Mouse (Mus musculus) CH12.LX (cell line): ENCODE results near the gene Csk.

Experiments
- BHLHE40 ChIP-seq: IDR thresholded peaks from 2 replicates; pipeline ENCODE4 v1.6.1; 2011; ENCODE audit warnings: mild to moderate bottlenecking, low read depth, low read length, improper control_type of control experiment
- CTCF ChIP-seq, 2 experiments: IDR thresholded peaks in 1 of 2; conservative IDR thresholded peaks in 1 of 2; 2 replicates each; pipeline ENCODE4 v1.5.1; 2011 to 2012; ENCODE audit warnings: low read depth in 2 of 2, low read length in 2 of 2, improper control_type of control experiment in 1 of 2, inconsistent platforms in 1 of 2, mild to moderate bottlenecking in 1 of 2, moderate library complexity in 1 of 2
- ETS1 ChIP-seq: conservative IDR thresholded peaks from 2 replicates; pipeline ENCODE4 v1.6.1; 2012; ENCODE audit warnings: low read depth, mild to moderate bottlenecking, inconsistent platforms, low read length, improper control_type of control experiment, moderate library complexity
- GABPA ChIP-seq: IDR thresholded peaks from 2 replicates; pipeline ENCODE4 v1.6.1; 2012; ENCODE audit warnings: low read depth, low read length, improper control_type of control experiment, inconsistent platforms; ENCODE audit not compliant: insufficient replicate concordance
- IRF4 ChIP-seq: IDR thresholded peaks from 2 replicates; pipeline ENCODE4 v1.6.1; 2014; ENCODE audit warnings: low read depth, mild to moderate bottlenecking, inconsistent platforms, low read length, improper control_type of control experiment
- MAFK ChIP-seq: IDR thresholded peaks from 2 replicates; pipeline ENCODE4 v1.6.1; 2011; ENCODE audit warnings: low read length, improper control_type of control experiment; ENCODE audit not compliant: insufficient replicate concordance
- PAX5 ChIP-seq: IDR thresholded peaks from 2 replicates; pipeline ENCODE4 v1.6.1; 2012; ENCODE audit warnings: low read length, inconsistent platforms, mixed read lengths
- POLR2A ChIP-seq: IDR thresholded peaks from 2 replicates; pipeline ENCODE4 v1.6.1; 2011; ENCODE audit warnings: low read depth, mild to moderate bottlenecking, improper control_type of control experiment, low read length
- USF1 ChIP-seq: IDR thresholded peaks from 2 replicates; pipeline ENCODE4 v1.6.1; 2014; ENCODE audit warnings: low read depth, mild to moderate bottlenecking, inconsistent platforms, low read length, improper control_type of control experiment
- USF2 ChIP-seq: conservative IDR thresholded peaks from 2 replicates; pipeline ENCODE4 v1.6.1; 2011; ENCODE audit warnings: low read depth, low read length, improper control_type of control experiment
- ZC3H11A ChIP-seq: IDR thresholded peaks from 2 replicates; pipeline ENCODE4 v1.6.1; 2012; ENCODE audit warnings: low read depth, mild to moderate bottlenecking, inconsistent platforms, low read length, improper control_type of control experiment

DNA sequence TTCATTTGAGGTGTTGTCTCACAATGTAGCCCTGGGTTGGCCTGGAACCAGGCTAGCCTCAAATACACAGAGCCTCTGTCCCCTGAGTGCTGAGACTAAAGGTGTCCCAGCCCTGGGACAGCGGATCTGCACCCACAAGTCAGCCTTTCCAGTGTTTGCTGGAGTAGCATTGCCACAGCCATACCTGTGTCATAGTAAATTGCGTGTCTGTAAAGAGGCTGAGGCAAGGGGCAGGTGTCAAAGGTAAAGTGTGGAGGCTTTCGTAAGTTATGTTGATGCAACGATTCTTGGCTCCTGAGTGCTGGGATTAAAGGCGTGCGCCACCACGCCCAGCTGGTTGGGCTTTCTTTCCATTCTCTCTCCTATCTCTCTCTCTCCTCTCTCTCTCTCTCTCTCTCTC, 11.2 kb upstream of the Csk start:
- TF ChIP-seq POLR2A (no peak), GABPA (no peak), CTCF (conservative IDR thresholded peaks at IDR 0.05 in 1 of 2, IDR thresholded peaks at IDR 0.05 in 1 of 2; ENCODE audit: low read depth in 2 of 2, low read length in 2 of 2) (no peak), ETS1 (no peak), BHLHE40 (no peak), USF1 (no peak), MAFK (no peak), IRF4 (no peak), USF2 (no peak), ZC3H11A (no peak), PAX5 (no peak)
